Mouse (Mus musculus): ENCODE results near the gene Gabrb3. TPM values are rescaled to one million over a fixed set of nuclear protein-coding genes. Genes with fewer than 3 reads are reported as not detected.
"Not testable (repeated sequence)": the region's sequence is repeated elsewhere in the genome, so short reads cannot be mapped to it uniquely, and the experiment has no call there.

Gabrb3 gene
- polyA plus RNA-seq, 1 experiment: 1.1 TPM

DNA sequence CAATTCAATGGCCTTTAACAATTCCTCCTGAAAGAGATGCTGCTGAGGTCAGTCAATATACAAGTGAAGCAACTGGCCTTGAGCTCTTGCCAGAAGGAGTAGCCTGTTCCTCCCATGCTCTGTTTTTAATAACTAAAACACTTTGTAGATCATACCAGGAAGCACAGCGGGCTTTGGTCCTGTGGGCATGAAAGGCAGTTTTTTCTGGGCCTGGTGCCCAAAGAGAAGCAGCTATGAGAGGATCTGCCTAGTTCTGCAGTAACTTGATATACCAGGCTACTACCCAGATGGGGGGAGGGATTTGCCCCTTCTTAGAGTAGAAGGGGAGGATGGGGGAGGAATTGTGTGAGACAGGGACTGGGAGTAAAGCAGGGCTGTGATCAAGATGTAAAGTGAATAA, 284.1 kb downstream of the Gabrb3 start:
- no peaks in the 10 kb centered on the region for H3K36me3 ChIP-seq (ENCODE audit: control insufficient read depth, insufficient read depth, low read length)
- no peak overlapping the region for H3K4me3 ChIP-seq (ENCODE audit: control insufficient read depth, low read depth, low read length)
- no peak overlapping the region for H3K27ac ChIP-seq (ENCODE audit: control insufficient read depth, insufficient read depth, low read depth, low read length)
- no peaks in the 10 kb centered on the region for H3K4me1 ChIP-seq (ENCODE audit: control insufficient read depth, insufficient read depth, low read length)
- H3K27me3 ChIP-seq (ENCODE audit: control insufficient read depth, insufficient read depth, low read length): no peaks in the 10 kb centered on the region
- TF ChIP-seq POLR2A (IDR thresholded peaks at IDR 0.05; ENCODE audit: control insufficient read depth, low read depth, low read length) (no peak), CTCF (IDR thresholded peaks at IDR 0.05; ENCODE audit: control insufficient read depth, insufficient read depth, insufficient replicate concordance, low read depth, low read length) (no peak)

DNA sequence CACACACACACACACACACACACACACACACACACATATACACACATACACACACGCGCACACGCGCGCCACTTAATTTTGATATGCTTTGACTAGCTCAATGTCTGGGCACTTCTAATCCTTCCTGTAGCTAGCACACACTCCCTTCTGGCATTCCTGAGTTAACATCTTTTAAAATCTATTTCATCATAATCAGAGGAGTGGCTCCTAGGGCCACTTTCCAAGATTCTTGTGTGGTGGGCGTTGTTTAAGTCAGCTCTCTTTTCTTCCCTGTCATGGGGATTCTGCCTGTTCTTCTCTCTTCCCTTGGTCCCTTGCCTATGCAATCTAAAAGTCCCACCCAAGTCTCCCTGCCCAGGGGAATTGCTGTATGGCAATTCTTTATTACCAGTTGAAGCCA, 286.6 kb downstream of the Gabrb3 start:
- TF ChIP-seq CTCF (IDR thresholded peaks at IDR 0.05; ENCODE audit: control insufficient read depth, insufficient read depth, insufficient replicate concordance, low read depth, low read length): no peak
- no peak for TF ChIP-seq POLR2A (IDR thresholded peaks at IDR 0.05; ENCODE audit: control insufficient read depth, low read depth, low read length)
- Histone ChIP-seq H3K4me1 (ENCODE audit: control insufficient read depth, insufficient read depth, low read length) (no peaks in the 10 kb centered on the region), H3K4me3 (ENCODE audit: control insufficient read depth, low read depth, low read length) (no peak overlapping the region), H3K27ac (ENCODE audit: control insufficient read depth, insufficient read depth, low read depth, low read length) (no peak overlapping the region), H3K27me3 (ENCODE audit: control insufficient read depth, insufficient read depth, low read length) (no peaks in the 10 kb centered on the region), H3K36me3 (ENCODE audit: control insufficient read depth, insufficient read depth, low read length) (no peaks in the 10 kb centered on the region)

- no peaks in the 10 kb centered on the region for H3K36me3 ChIP-seq (ENCODE audit: control insufficient read depth, insufficient read depth, low read length)
- no peaks in the 10 kb centered on the region for H3K27me3 ChIP-seq (ENCODE audit: control insufficient read depth, insufficient read depth, low read length)
- no peaks in the 10 kb centered on the region for H3K4me1 ChIP-seq (ENCODE audit: control insufficient read depth, insufficient read depth, low read length)
- no peak overlapping the region for H3K27ac ChIP-seq (ENCODE audit: control insufficient read depth, insufficient read depth, low read depth, low read length)
- H3K4me3 ChIP-seq (ENCODE audit: control insufficient read depth, low read depth, low read length): no peak overlapping the region
- TF ChIP-seq POLR2A (IDR thresholded peaks at IDR 0.05; ENCODE audit: control insufficient read depth, low read depth, low read length) (no peak), CTCF (IDR thresholded peaks at IDR 0.05; ENCODE audit: control insufficient read depth, insufficient read depth, insufficient replicate concordance, low read depth, low read length) (no peak)
Measured at GRCm38 (mm10) chr7:57706976-57707740, 287.7 kb downstream of the Gabrb3 start.

DNA sequence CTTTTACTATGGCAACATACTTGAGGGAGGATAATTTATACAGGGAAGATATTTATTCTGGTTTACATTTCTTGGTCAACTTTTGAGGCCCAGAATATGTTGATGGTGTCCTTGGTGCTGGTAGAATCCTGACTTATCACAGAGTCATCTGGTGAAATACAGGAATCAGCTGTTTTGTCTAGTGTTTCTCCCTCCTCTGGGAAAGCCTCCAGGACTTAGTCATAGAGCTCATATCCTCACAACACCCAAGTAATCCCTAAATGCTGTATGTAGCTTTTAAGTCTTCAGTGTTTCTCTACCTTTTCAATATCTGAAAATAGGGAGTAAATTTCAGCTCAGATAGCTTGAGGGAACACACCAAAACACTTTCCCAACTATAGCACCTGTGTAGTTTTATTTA, 292.2 kb downstream of the Gabrb3 start:
- no peaks in the 10 kb centered on the region for H3K4me1 ChIP-seq (ENCODE audit: control insufficient read depth, insufficient read depth, low read length)
- no peak overlapping the region for H3K27ac ChIP-seq (ENCODE audit: control insufficient read depth, insufficient read depth, low read depth, low read length)
- TF ChIP-seq CTCF (IDR thresholded peaks at IDR 0.05; ENCODE audit: control insufficient read depth, insufficient read depth, insufficient replicate concordance, low read depth, low read length) (no peak), POLR2A (IDR thresholded peaks at IDR 0.05; ENCODE audit: control insufficient read depth, low read depth, low read length) (no peak)
- no peak overlapping the region for H3K4me3 ChIP-seq (ENCODE audit: control insufficient read depth, low read depth, low read length)
- H3K27me3 ChIP-seq (ENCODE audit: control insufficient read depth, insufficient read depth, low read length): no peaks in the 10 kb centered on the region
- no peaks in the 10 kb centered on the region for H3K36me3 ChIP-seq (ENCODE audit: control insufficient read depth, insufficient read depth, low read length)

DNA sequence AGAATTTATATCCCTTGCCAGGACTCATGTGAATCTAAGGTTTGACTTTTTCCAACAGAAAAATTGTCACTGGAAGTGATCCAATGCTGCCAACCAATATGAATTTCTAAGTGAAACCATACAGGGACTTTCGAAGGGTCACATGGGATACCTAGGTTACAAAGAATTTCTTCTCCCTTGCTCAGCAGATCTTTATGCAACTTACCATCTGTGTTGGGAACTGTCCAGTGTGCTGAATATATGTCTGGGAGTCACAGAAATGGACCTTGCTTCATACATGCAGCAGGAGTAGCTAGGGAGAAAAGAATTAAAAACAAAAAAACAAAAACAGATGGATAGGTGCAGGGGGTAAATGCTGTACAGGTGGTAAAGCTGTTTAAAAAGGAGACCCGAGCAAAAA, 327.3 kb downstream of the Gabrb3 start:
- TF ChIP-seq POLR2A (IDR thresholded peaks at IDR 0.05; ENCODE audit: control insufficient read depth, low read depth, low read length) (no peak), CTCF (IDR thresholded peaks at IDR 0.05; ENCODE audit: control insufficient read depth, insufficient read depth, insufficient replicate concordance, low read depth, low read length) (no peak)
- H3K4me3 ChIP-seq (ENCODE audit: control insufficient read depth, low read depth, low read length): no peak overlapping the region
- H3K4me1 ChIP-seq (ENCODE audit: control insufficient read depth, insufficient read depth, low read length): no peaks in the 10 kb centered on the region
- no peaks in the 10 kb centered on the region for H3K36me3 ChIP-seq (ENCODE audit: control insufficient read depth, insufficient read depth, low read length)
- H3K27me3 ChIP-seq (ENCODE audit: control insufficient read depth, insufficient read depth, low read length): no peaks in the 10 kb centered on the region
- no peak overlapping the region for H3K27ac ChIP-seq (ENCODE audit: control insufficient read depth, insufficient read depth, low read depth, low read length)

- no peaks in the 10 kb centered on the region for H3K4me1 ChIP-seq (ENCODE audit: control insufficient read depth, insufficient read depth, low read length)
- TF ChIP-seq POLR2A (IDR thresholded peaks at IDR 0.05; ENCODE audit: control insufficient read depth, low read depth, low read length) (no peak), CTCF (IDR thresholded peaks at IDR 0.05; ENCODE audit: control insufficient read depth, insufficient read depth, insufficient replicate concordance, low read depth, low read length) (no peak)
- no peaks in the 10 kb centered on the region for H3K27me3 ChIP-seq (ENCODE audit: control insufficient read depth, insufficient read depth, low read length)
- H3K27ac ChIP-seq (ENCODE audit: control insufficient read depth, insufficient read depth, low read depth, low read length): no peak overlapping the region
- no peak overlapping the region for H3K4me3 ChIP-seq (ENCODE audit: control insufficient read depth, low read depth, low read length)
- H3K36me3 ChIP-seq (ENCODE audit: control insufficient read depth, insufficient read depth, low read length): no peaks in the 10 kb centered on the region
Measured at GRCm38 (mm10) chr7:57760466-57760865, 341.0 kb downstream of the Gabrb3 start.

DNA sequence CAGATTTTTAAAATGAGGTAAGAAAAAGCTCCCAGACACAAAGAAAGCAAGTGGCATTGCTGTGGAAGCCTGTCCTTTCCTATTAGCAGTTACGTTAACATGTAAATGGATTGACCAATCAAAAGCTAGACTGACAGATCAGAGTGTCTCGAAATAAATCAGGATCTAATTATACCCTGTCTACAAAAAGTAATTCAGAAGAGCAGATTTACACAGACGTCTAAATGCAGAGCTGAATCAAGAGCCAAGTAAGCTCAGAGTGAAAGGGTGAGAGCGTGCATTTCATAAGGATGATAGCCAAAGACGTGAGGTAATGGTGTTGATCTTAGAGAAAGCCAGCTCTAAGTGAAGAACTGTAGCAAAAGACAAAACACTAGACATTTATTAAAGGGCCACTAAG, 359.3 kb downstream of the Gabrb3 start:
- H3K4me1 ChIP-seq (ENCODE audit: control insufficient read depth, insufficient read depth, low read length): no peaks in the 10 kb centered on the region
- no peak for TF ChIP-seq CTCF (IDR thresholded peaks at IDR 0.05; ENCODE audit: control insufficient read depth, insufficient read depth, insufficient replicate concordance, low read depth, low read length)
- TF ChIP-seq POLR2A (IDR thresholded peaks at IDR 0.05; ENCODE audit: control insufficient read depth, low read depth, low read length): no peak
- no peak overlapping the region for H3K27ac ChIP-seq (ENCODE audit: control insufficient read depth, insufficient read depth, low read depth, low read length)
- H3K36me3 ChIP-seq (ENCODE audit: control insufficient read depth, insufficient read depth, low read length): no peaks in the 10 kb centered on the region
- no peaks in the 10 kb centered on the region for H3K27me3 ChIP-seq (ENCODE audit: control insufficient read depth, insufficient read depth, low read length)
- H3K4me3 ChIP-seq (ENCODE audit: control insufficient read depth, low read depth, low read length): no peak overlapping the region

- H3K27ac ChIP-seq (ENCODE audit: control insufficient read depth, insufficient read depth, low read depth, low read length); H3K27me3 ChIP-seq (ENCODE audit: control insufficient read depth, insufficient read depth, low read length); H3K4me1 ChIP-seq (ENCODE audit: control insufficient read depth, insufficient read depth, low read length); H3K36me3 ChIP-seq (ENCODE audit: control insufficient read depth, insufficient read depth, low read length); H3K4me3 ChIP-seq (ENCODE audit: control insufficient read depth, low read depth, low read length): not testable (repeated sequence)
Measured at GRCm38 (mm10) chr7:57786102-57786501, 366.6 kb downstream of the Gabrb3 start.
